Mouse (Mus musculus) ovary, postnatal 14 days (tissue): ENCODE data around the gene Cacnb2.

Experiments used
- DNase-seq: peaks from one replicate; pipeline ENCODE4 v3.0.0; 2022; ENCODE audit warnings: low spot score

The Cacnb2 gene

DNA sequence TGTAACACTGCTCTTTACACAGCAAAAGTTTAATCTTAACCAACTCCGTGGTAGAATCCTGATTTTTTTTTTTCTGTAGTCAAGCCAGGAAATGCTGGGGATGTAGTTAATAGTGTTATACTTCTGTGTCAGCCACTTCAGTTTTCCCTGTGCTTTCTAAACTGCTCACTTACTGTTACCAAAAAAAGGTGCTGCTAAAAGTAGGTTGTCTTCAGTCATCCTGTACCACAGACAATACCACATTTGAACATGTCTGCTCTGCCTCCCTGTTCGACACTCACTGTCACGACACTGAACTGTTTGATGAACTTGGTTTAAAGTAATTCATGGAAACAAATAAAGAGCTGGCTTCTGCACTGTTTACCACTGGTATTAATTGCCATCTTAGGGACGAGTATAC is 385.6 kb downstream of the Cacnb2 start:
- no peak for DNase-seq

GRCm38 (mm10) chr2:14989350-14989749 is 386.5 kb downstream of the Cacnb2 start:
- DNase-seq, result no peak

DNA sequence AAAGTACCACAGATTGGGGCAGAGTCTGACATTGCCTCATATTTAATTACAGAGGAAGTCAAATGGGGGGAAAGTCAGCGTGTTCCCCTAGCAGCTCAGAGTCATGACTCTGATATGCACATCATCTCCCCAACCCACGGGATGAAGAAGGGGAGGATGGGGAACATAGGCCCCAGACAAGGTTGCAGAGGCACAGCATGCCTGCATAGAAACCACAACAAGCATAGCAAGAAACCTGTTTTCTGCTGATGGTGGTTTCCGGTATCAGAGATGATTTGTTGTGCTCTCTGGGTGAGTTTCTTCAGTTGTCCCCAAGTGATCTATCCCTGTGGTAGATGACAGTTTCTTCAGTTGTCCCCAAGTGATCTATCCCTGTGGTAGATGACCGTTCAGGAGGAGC is 389.6 kb downstream of the Cacnb2 start:
- DNase-seq, result no peak

GRCm38 (mm10) chr2:14996036-14996435 is 393.1 kb downstream of the Cacnb2 start:
- DNase-seq, result no peak

DNA sequence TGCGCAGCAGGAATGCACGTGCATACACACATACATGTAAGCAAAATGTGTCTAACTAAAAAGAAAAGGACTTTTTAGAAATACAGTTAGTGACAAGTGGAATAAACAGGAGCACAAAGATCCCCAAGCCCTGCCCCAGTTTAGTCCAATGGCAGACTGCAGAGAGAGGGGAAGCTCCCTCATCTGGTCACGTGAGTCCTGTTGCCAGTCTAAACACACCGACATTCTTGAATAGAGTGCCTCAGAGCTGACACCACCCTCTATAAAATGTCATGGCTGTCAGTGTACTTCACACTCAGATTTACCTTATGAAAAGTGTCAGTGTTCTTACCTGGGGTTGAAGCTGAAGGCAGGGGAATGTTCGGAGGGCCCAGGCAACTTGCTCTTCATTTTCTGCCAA is 394.9 kb downstream of the Cacnb2 start:
- DNase-seq, result no peak

- DNase-seq, result no peak
These were observed 404.6 kb downstream of the Cacnb2 start for GRCm38 (mm10) chr2:15007531-15007930.

DNA sequence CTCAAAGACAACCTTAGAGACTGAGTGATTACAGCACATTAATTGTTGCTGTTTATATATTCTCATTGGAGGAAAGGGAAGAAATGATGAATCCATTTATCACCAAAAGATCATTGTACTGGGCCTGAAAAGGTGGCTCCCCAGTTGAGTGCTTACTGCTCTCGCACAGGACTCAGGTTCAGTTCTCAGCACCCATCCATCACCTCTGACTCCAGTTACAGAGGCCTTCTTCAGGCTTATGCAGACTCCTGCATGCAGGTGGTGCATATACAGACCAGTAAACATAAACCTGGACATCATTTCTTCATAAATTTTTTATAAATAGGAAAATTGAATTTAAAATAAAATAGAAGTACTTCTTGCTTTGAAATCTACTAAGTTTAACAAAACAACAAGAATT is 405.2 kb downstream of the Cacnb2 start:
- DNase-seq, result no peak

- DNase-seq, result no peak
These were observed 423.9 kb downstream of the Cacnb2 start for GRCm38 (mm10) chr2:15026817-15027216.

DNA sequence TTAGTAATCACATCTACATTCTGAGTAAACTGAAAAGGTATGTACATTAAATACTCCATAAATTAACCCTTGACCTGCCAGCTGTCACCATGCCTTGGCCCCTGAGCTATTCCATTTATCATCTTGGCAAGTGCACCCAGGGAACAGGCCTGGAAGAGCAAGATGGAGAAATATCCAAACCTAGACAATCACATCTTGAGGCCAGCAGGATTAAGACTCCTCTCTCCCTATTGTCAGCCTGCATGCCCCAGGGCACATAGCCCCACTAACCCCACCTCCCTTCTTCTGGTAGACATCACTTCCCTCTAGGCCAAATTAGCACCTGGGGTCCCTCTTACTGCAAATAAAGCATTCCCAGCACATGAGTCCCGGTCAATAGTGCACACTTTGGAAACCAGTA is 424.9 kb downstream of the Cacnb2 start:
- no peak for DNase-seq
